Mouse (Mus musculus): Measurements from ENCODE around the gene Tanc2.

- TF ChIP-seq CTCF (IDR thresholded peaks at IDR 0.05; ENCODE audit: low read depth) (no peak), EP300 (IDR thresholded peaks at IDR 0.05; ENCODE audit: low read depth) (no peak)
Observed at GRCm38 (mm10) chr11:105804776-105805175, 215.0 kb downstream of the Tanc2 start.
